Mouse (Mus musculus) lung, embryonic 14.5 days (tissue): ENCODE measurements around the gene Spin4. TPM values are rescaled to one million over a fixed set of nuclear protein-coding genes. Genes with fewer than 3 reads are reported as not detected.
A peak's percentile ranks its signal among the peaks of the same experiment; 100 is the strongest.

Source experiments
- ATAC-seq: fragments of 200-750 bp; cut with Nextera tagmentation; 2 replicates; pipeline ENCODE4 v1.8.0; 2017; ENCODE audit warnings: mild to moderate bottlenecking, moderate TSS enrichment, moderate library complexity; ENCODE audit not compliant: insufficient read depth
- DNase-seq: peaks from one replicate; pipeline ENCODE4 v3.0.0-alpha.2; 2015
- H3K27ac ChIP-seq: fragments of 300-500 bp; sonication (generic); 2 replicates; pipeline ENCODE4 v1.5.1; 2014; ENCODE audit warnings: low read depth, mild to moderate bottlenecking, moderate library complexity
- H3K27me3 ChIP-seq: fragments of 300-500 bp; sonication (generic); 2 replicates; pipeline ENCODE4 v1.6.1; 2014; ENCODE audit warnings: low read length, control low read depth; ENCODE audit not compliant: insufficient read depth
- H3K36me3 ChIP-seq: fragments of 300-500 bp; sonication (generic); 2 replicates; pipeline ENCODE4 v1.6.1; 2014; ENCODE audit warnings: control low read depth; ENCODE audit not compliant: insufficient read depth
- H3K4me1 ChIP-seq: fragments of 300-500 bp; sonication (generic); 2 replicates; pipeline ENCODE4 v1.6.1; 2014; ENCODE audit warnings: antibody characterized with exemption, control low read depth; ENCODE audit not compliant: insufficient read depth
- H3K4me2 ChIP-seq: fragments of 300-500 bp; sonication (generic); 2 replicates; pipeline ENCODE4 v1.6.1; 2014; ENCODE audit warnings: mild to moderate bottlenecking
- H3K4me3 ChIP-seq: fragments of 300-500 bp; sonication (generic); 2 replicates; pipeline ENCODE4 v1.5.1; 2014; ENCODE audit warnings: low read depth, low read length
- H3K9ac ChIP-seq: fragments of 300-500 bp; sonication (generic); 2 replicates; pipeline ENCODE4 v1.6.1; 2014
- H3K9me3 ChIP-seq: fragments of 300-500 bp; sonication (generic); 2 replicates; pipeline ENCODE4 v1.6.1; 2016; ENCODE audit warnings: low read depth, low read length, control low read depth
- CTCF ChIP-seq: IDR thresholded peaks from 2 replicates; pipeline ENCODE4 v1.5.1; 2016; ENCODE audit warnings: antibody characterized with exemption, low read depth
- WGBS: fragments of 180-500 bp; shearing (Covaris S2); extraction: QIAGEN DNeasy Blood & Tissue Kit; methylation state at CpG from one replicate; pipeline ENCODE4 v1.1.7; 2014; 5-methylcytosine and 5-hydroxymethylcytosine counted together
- polyA plus RNA-seq: library from polyadenylated mRNA; unstranded; fragments of >200 nt; fragmentation: Nextera tagmentation; extraction: Ambion mirVana; gene quantifications from 2 replicates; pipeline ENCODE4 v1.2.1, GENCODE M21; 2014

Gene Spin4
- polyA plus RNA-seq, 1 experiment from 2014 or later: 8.7 TPM

DNA sequence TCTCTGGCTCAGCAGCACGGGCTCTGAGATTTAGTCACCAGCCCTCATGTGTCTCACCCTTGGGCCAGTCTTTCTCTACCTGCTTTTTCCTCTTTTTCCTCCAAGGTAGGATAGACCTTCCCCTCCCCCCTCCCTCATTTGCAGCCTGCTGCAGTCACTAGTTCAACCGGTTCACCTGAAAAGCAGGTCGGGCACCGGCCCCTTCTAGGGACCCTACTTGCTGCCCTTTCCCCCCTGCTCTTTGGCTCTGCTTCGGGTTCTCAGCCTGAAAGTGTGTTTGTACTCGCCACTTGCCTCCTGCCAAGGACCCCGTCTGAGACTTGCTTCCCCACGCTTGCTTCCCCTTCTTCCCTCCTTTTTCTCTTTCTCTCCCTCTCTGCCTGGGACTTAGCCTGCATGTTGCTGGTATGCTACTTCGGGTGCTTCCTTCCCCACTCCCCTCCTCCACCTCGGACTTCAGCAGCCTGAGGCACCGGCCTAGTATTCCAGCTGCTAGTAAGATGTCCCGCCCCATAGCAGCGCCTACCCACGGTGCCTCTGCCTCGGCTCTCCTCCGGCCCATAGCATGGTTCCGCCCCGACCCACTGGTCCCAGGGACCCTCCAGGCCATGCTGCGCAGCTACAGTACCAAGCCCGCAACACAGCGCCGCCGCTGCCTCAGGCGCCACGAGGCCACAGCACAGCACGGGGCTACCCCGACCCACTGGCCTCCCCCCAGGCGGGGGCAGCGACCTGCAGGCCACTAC is 36.2 kb downstream of the Spin4 start:
- DNase-seq: peak; percentile 53
- TF ChIP-seq CTCF: peak; percentile 45
- Histone ChIP-seq H3K27me3 (no peaks in the 10 kb centered on the region), H3K9ac (peak overlapping the region; percentile 48), H3K4me1 (no peaks in the 10 kb centered on the region), H3K4me3 (peak overlapping the region; percentile 26), H3K9me3 (no peaks in the 10 kb centered on the region), H3K36me3 (no peaks in the 10 kb centered on the region), H3K27ac (peak overlapping the region; percentile 24; the same call in 1 of the 2 replicates), H3K4me2 (peak overlapping the region; percentile 59)
- WGBS: 15% methylated on average over 29 of the region's 29 CpGs
- peak; percentile 94 for ATAC-seq

Other genes with a start within 250 kb of the Spin4 start
- gene Arhgef9, start 170.2 kb upstream of the Spin4 start, polyA plus RNA-seq: 11.3 and 12.3 TPM in 2 replicates